Mouse (Mus musculus): ENCODE measurements around the gene Nhs.

Gene Nhs

GRCm38 (mm10) chrX:162159637-162160611 lies at the start of gene Nhs:
Gene Nhs, minus strand, starts transcription at chrX:162159730.
- peak; percentile 61 to 72 for DNase-seq

DNA sequence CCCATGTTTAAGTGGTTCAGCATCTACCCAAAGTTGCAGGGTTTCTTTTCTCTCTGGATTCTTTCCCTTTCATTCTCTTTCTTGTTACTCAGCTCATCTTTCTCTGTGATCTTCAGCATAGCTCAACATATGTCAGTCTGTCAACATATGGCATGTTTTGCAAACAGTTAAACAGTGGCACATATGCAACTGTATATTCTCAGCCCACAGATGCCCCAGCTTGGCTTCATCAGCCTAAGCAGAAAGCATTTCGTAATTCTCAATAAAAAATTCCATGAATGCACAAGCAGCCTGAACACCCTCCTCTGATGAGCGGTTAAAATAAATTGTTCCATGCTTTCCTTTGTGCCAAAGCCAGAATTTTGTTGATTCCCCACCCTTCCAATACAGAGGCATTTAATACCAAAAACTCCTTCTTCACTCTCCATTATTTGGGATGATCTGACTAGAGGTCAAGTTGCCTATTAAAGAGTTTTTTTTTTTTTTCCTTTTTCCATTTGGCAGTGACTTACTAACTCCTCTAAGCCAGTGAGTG lies 46.9 kb upstream of the Nhs start:
- DNase-seq: no peak

GRCm38 (mm10) chrX:162158743-162159636 lies 540 bp downstream of the Nhs start:
- peak in 1 of 2 experiments; percentile 15 for DNase-seq

DNA sequence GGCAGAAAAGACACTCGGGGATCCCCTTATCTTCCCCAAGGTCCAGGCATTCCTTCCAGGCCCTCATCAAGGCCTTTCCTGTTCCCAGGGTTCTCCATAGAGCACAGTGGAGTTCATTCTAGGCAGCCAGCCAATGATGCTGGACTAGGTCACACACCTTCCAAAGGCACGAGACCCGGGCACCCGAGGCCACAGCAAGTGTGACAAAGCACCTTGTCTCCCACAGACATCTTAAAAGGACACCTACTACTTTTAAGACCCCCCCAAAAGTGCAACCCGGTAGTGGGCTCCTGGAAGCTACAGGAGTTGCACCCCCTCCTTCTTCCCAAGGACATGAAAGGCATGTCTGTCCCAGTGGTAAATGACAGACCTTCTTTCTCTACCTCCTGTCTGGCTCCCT lies 1.4 kb downstream of the Nhs start:
- DNase-seq: peak; percentile 47 to 57

- peak; percentile 43 to 79 for DNase-seq
These were observed 21.7 kb downstream of the Nhs start for GRCm38 (mm10) chrX:162137807-162138206.

- peak; percentile 45 to 56 for DNase-seq
These were observed 46.3 kb downstream of the Nhs start for GRCm38 (mm10) chrX:162113257-162113656.

DNA sequence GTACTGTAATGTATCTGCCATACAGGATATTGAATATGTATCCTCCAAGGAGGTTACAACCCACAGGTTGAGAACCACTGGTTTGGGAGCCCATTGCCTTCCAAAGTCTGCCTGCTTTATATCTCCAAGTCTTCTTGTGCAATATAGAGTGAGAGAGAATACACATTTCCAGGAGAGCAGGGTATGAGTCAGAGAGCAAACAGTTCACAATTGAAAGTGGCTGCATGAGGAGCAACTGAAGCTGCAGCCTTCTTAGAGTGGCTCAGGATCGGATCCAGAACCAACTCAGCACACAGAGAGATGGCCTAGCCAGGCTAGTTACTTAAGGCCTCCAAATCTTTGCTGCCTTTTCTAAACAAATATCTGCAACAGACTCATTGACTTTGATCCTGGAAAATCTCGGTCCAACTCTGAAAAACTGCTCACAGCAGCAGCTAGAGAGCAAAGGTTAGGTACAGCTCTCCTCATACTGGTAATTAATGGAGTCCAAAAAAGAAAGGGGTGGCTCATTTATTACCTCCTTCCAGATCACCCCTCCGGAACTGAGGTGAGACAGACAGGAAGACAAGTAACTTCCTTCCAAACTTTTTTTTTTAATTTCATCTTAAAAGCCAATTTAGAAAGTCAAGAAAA lies 56.6 kb downstream of the Nhs start:
- peak; percentile 34 to 71 for DNase-seq

- DNase-seq: no peak
These were observed 61.2 kb downstream of the Nhs start for GRCm38 (mm10) chrX:162098364-162098763.

DNA sequence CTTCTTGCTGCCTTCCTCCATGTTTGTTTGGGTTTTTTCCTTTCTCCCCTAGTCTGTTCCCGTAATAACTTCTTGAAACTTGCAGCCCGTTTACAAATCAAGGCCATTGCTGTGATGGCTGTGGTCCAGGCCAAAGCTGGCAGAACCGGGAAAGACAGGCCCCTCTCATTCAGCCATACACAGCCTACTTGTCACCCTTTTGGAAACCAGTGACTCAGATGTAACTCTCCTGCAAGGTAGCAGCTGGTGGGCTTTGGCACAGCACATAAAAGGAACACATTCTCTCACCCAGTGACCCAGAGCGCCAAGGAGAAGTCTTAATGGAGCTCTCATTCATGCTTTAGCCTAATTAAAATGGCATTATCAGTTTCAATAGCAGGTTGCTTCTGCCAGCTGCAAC lies 72.2 kb downstream of the Nhs start:
- DNase-seq: no peak

GRCm38 (mm10) chrX:162085897-162086200 lies 73.7 kb downstream of the Nhs start:
- DNase-seq: no peak

DNA sequence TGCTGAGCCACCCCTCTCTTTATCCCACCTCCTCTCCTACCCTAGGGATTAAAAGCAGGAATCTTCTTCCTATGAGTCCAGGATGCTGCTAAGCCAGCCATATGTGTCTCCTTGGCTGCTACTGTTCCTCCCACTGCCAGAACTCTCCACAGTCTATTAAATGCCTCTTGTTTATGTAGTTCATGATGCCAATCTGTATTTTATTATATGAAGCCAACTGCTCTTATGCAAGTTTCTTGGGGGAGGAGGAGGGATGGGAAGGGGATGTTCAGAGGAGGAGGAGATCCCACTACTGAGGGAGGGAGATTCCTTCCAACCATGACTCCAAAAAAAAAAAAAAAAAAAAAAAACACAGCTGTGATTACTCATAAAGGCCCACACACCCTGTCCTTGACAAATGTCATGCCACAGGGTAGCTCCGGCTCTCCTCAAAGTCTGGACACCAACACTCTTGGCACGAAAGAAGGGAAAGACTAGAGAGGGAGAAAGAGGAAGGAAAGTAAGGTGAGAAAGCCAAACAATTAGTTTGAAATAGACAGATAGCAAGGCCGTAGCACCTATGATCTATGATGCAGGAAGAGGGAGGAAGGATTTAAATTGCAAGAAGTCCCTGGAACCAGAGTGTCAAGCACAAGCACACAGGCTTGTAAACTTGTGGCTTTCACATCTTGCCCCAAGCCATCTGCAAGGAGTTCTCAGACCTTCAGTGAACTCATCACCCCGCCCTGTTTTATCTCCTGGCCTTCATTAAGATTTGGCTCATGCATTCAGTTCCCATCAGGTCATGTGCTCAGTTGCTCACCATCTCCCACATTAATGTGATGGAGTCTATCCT lies 74.3 kb downstream of the Nhs start:
- no peak for DNase-seq

GRCm38 (mm10) chrX:162063164-162063563 lies 96.4 kb downstream of the Nhs start:
- DNase-seq: no peak

- no peak for DNase-seq
These were observed 103.9 kb downstream of the Nhs start for GRCm38 (mm10) chrX:162055635-162056034.

DNA sequence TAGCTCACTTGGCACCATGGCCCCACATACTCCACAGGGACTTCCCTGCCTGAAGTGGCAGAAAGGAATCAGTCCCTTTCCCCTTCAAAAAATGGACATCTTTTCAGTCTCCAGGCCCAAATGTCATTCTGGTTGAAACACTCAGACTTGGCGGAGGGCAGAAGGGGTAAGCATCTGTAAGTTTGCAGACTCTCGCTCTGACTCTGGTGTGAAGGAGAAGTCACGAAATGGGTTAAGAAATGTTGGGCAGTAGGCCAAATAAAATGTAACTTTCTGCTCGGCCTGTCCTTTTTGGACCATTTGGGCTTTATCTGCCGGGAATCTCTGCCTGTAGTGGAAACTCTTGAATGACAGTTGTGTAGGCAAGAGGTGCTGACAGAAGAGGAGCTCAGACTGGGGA lies 106.0 kb downstream of the Nhs start:
- no peak for DNase-seq

- no peak for DNase-seq
These were observed 107.0 kb downstream of the Nhs start for GRCm38 (mm10) chrX:162052534-162052933.

- peak in 1 of 2 experiments; percentile 26 for DNase-seq
These were observed 109.9 kb downstream of the Nhs start for GRCm38 (mm10) chrX:162049616-162050015.

DNA sequence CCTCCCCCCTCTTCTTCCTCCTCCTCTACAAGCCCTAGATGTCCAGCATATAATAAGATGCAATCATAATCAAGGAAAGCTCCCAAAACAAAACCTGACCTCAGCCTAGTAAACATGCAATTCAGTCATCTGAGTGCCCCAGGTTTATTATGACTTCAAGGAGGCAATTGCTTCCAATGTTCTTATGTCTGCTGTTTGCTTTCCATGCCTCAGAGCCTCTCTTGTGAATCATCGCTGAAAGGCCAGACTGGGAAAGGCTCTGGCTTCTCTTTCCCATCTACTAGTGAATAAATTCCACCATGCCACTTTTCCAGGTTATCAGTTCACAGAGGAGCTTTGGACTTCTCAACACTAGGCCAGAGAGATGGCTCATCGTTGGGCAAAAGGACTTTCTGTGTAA lies 114.0 kb downstream of the Nhs start:
- DNase-seq: no peak

- DNase-seq: no peak
These were observed 115.4 kb downstream of the Nhs start for GRCm38 (mm10) chrX:162044109-162044508.

- DNase-seq: peak; percentile 55 to 56
These were observed 134.1 kb downstream of the Nhs start for GRCm38 (mm10) chrX:162025210-162025953.

DNA sequence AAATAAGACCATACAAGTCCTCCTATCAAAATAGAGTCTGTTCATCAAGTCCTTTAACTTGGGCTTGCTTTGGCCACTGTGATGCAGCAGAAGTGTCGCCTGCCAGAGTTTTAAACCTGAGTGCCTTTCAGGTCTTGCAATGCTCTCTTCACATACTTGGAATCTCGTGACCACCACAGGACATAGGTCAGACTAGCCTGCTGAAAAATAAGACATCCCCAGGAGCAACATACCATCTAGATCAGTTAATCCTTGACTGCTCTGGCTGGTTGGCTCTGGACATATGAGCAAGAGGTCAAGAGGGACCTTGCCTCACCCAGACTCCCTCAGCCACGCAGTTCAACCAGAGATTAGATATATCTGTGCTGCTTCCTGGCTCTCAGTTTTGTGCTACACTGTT lies 137.8 kb downstream of the Nhs start:
- peak; percentile 51 to 89 for DNase-seq

DNA sequence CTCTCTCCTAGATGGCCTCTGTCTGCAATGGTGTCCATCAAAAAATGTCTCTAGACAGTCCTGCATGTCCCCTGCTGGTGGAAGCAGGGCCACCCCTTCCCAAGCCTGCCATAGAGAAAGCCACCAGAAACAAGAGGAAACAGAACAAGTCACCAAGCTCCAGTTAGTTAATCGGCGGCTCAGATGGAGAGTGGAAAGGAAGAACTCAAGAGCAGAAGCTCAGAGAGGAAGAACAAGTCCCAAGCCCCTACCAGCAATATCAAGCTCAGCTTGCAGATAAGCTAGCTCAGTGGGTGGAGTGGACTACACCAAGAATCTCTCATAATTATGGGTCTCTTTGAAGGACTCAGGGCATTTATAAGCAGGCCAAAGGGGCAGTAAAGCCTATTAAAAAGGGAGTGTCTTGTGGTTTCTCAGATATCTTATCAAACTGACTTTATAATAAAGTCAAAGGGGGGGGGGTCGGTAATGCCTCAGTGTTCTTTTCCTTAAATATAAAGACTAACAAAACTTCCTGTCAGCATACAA lies 139.4 kb downstream of the Nhs start:
- DNase-seq: no peak

Measured in kidney, adult 8-10 months (tissue).